Mouse (Mus musculus) spleen, adult 2 months (tissue): ENCODE results near the gene Tmem17. TPM values are rescaled to one million over a fixed set of nuclear protein-coding genes. Genes with fewer than 3 reads are reported as not detected.

ENCODE experiments used
- DNase-seq, 2 experiments: peaks; one replicate each; pipeline versions ENCODE4 v3.0.0 to v3.0.0-alpha.2; 2012 to 2021; ENCODE audit warnings: low spot score in 2 of 2, low read depth in 1 of 2
- H3K27ac ChIP-seq: fragments of 200-500 bp; 2 replicates; pipeline ENCODE4 v1.5.1; 2012; ENCODE audit warnings: low read length, inconsistent platforms; ENCODE audit not compliant: insufficient read depth
- H3K27me3 ChIP-seq: fragments of 200-500 bp; 2 replicates; pipeline ENCODE4 v1.6.1; 2012; ENCODE audit warnings: mild to moderate bottlenecking, moderate library complexity, low read length, inconsistent platforms; ENCODE audit not compliant: control insufficient read depth, insufficient read depth
- H3K36me3 ChIP-seq: fragments of 200-500 bp; 2 replicates; pipeline ENCODE4 v1.6.1; 2012; ENCODE audit warnings: mild to moderate bottlenecking, low read length, inconsistent platforms; ENCODE audit not compliant: control insufficient read depth, insufficient read depth
- H3K4me1 ChIP-seq: fragments of 200-500 bp; 2 replicates; pipeline ENCODE4 v1.6.1; 2011; ENCODE audit warnings: inconsistent platforms; ENCODE audit not compliant: control insufficient read depth, insufficient read depth, insufficient read length
- H3K4me3 ChIP-seq: fragments of 200-500 bp; 2 replicates; pipeline ENCODE4 v1.5.1; 2011; ENCODE audit warnings: mild to moderate bottlenecking, inconsistent platforms; ENCODE audit not compliant: insufficient read depth, insufficient read length; ENCODE audit errors: extremely low read depth
- CTCF ChIP-seq: fragments of 200-500 bp; IDR thresholded peaks from 2 replicates; pipeline ENCODE4 v1.5.1; 2011; ENCODE audit warnings: mild to moderate bottlenecking, inconsistent platforms; ENCODE audit not compliant: insufficient read depth, insufficient read length, insufficient replicate concordance; ENCODE audit errors: extremely low read depth
- POLR2A ChIP-seq: fragments of 200-500 bp; IDR thresholded peaks from 2 replicates; pipeline ENCODE4 v1.6.1; 2011; ENCODE audit warnings: low read depth, low read length, inconsistent platforms
- WGBS: fragments of 180-500 bp; shearing (Covaris S2); methylation state at CpG from one replicate; pipeline ENCODE4 v1.1.7; 2018; 5-methylcytosine and 5-hydroxymethylcytosine counted together
- polyA plus RNA-seq: library from polyadenylated mRNA; depleted of rRNA; stranded (reverse); fragments of >200 nt; gene quantifications from 2 replicates; pipeline ENCODE4 v1.2.3, GENCODE M21; 2012

The Tmem17 gene
- polyA plus RNA-seq, 1 experiment = 1.1 TPM

DNA sequence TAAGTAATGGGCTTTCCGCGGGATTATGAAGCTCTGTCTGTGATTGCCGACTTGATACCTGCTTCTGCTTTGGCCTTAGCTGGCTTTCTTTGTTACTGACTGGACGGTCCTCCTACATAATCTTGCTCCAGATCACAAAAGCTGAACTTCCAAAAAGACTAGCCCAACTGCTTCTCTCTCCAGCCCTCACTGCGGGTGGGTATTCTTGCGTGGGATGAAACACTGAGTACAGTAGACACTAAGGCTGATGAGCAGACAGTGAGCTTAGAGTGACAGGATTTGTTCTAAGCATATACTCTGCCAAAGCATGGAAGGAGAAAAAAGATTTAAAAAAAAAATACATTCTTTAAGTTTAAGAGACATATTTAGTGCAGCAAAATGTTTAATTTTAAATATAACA is 12.5 kb upstream of the Tmem17 start:
- DNase-seq = no peak
- Histone ChIP-seq H3K4me1 (no peaks in the 10 kb centered on the region; the same call in 1 of the 2 replicates), H3K27ac (no peak overlapping the region)

GRCm38 (mm10) chr11:22499886-22500285 is 12.0 kb upstream of the Tmem17 start:
- no peak overlapping the region for H3K27ac ChIP-seq
- no peaks in the 10 kb centered on the region for H3K27me3 ChIP-seq
- no peaks in the 10 kb centered on the region; the same call in 1 of the 2 replicates for H3K4me1 ChIP-seq
- H3K36me3 ChIP-seq = no peaks in the 10 kb centered on the region
- DNase-seq = no peak
- no peak overlapping the region for H3K4me3 ChIP-seq
- TF ChIP-seq POLR2A (no peak), CTCF (no peak)

More for the DNA sequence above, 12.5 kb upstream of the Tmem17 start:
- Histone ChIP-seq H3K36me3 (no peaks in the 10 kb centered on the region), H3K27me3 (no peaks in the 10 kb centered on the region), H3K4me3 (no peak overlapping the region)
- TF ChIP-seq POLR2A = no peak
- TF ChIP-seq CTCF = no peak
- 86% methylated on average over 6 of the region's 6 CpGs for WGBS

DNA sequence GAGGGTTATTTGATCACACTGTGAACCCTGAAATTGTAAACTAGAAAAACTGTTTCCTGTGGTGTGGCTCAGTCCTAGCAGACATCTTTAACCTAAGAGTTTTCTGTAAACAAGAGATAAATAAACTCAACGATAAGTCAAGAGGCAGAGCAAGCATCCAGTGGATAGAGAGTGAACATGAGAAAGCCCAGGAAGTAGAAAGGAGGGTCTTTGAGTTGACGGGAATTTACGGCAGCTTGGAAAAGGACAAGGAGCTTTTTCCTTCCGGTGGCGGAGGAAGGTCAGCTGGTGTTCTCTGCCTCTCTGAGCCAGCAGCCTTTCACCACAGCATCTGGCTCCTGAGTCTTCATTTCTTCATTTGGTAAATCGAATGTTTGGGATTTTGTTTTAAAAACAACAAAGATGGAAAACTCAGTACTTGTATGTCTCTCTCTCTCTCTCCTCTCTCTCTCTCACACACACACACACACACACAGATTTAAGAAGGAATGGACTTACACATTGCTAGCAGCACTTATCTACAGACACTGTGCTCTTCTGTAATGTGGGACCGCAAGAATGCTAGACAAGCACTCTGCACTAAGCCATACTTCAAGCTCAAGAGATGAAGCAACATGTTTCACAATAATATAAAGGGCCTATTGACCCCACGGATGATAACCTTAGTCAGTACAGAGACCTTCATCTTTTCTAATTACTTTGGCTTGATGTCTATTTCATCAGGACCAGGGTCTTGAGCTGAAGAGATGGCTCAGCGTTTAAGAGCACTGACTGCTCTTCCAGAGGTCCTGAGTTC is 10.9 kb upstream of the Tmem17 start:
- TF ChIP-seq POLR2A (no peak), CTCF (no peak)
- no peak for DNase-seq
- 84% methylated on average over 9 of the region's 9 CpGs for WGBS
- Histone ChIP-seq H3K4me3 (no peak overlapping the region), H3K27me3 (no peaks in the 10 kb centered on the region), H3K4me1 (no peaks in the 10 kb centered on the region; the same call in 1 of the 2 replicates), H3K36me3 (no peaks in the 10 kb centered on the region), H3K27ac (no peak overlapping the region)

GRCm38 (mm10) chr11:22513075-22513474 is 1.2 kb downstream of the Tmem17 start:
- DNase-seq = no peak
- no peaks in the 10 kb centered on the region for H3K36me3 ChIP-seq
- no peaks in the 10 kb centered on the region for H3K4me1 ChIP-seq
- no peaks in the 10 kb centered on the region for H3K27me3 ChIP-seq
- peak overlapping the region; percentile 89; the same call in 1 of the 2 replicates for H3K4me3 ChIP-seq
- H3K27ac ChIP-seq = peak overlapping the region; percentile 72; the same call in 1 of the 2 replicates
- no peak for TF ChIP-seq CTCF
- no peak for TF ChIP-seq POLR2A
- WGBS = 82% methylated on average over 11 of the region's 11 CpGs

DNA sequence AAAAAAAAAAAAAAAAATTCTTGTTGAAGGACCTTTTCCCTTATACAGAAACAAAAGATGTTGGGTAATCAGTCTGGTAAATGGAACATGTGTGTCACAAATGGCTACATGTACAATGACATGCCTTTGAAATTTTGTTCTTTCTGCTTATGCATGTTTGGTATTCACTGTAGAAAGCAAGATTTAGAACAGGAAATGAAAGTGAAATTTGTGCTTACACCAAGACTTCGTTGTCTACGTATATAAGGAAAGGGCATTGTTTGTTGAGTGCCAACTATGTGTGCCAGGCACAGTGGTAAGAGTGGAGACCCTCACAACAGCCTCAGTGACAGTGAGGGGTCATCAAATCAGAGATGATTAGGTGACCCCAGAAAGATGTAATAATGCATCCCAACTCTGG is 3.2 kb downstream of the Tmem17 start:
- no peaks in the 10 kb centered on the region for H3K36me3 ChIP-seq
- DNase-seq = peak in 1 of 2 experiments; percentile 4
- 27% methylated on average over 2 of the region's 2 CpGs for WGBS
- H3K27me3 ChIP-seq = no peaks in the 10 kb centered on the region
- no peak overlapping the region for H3K27ac ChIP-seq
- no peak for TF ChIP-seq CTCF
- no peak for TF ChIP-seq POLR2A
- H3K4me1 ChIP-seq = no peaks in the 10 kb centered on the region
- no peak overlapping the region for H3K4me3 ChIP-seq

- WGBS = 89% methylated on average over 6 of the region's 6 CpGs
Measured at GRCm38 (mm10) chr11:22518445-22518844, 6.6 kb downstream of the Tmem17 start.

GRCm38 (mm10) chr11:22520251-22520650 is 8.4 kb downstream of the Tmem17 start:
- DNase-seq = no peak
- H3K36me3 ChIP-seq = no peaks in the 10 kb centered on the region
- no peak overlapping the region for H3K27ac ChIP-seq
- H3K4me3 ChIP-seq = no peak overlapping the region
- H3K27me3 ChIP-seq = no peaks in the 10 kb centered on the region
- no peaks in the 10 kb centered on the region for H3K4me1 ChIP-seq
- 95% methylated on average over 4 of the region's 4 CpGs for WGBS
- TF ChIP-seq CTCF = no peak
- TF ChIP-seq POLR2A = no peak

More at GRCm38 (mm10) chr11:22518445-22518844, 6.6 kb downstream of the Tmem17 start:
- Histone ChIP-seq H3K4me1 (no peaks in the 10 kb centered on the region), H3K27ac (no peak overlapping the region), H3K36me3 (no peaks in the 10 kb centered on the region), H3K27me3 (no peaks in the 10 kb centered on the region), H3K4me3 (no peak overlapping the region)
- DNase-seq = no peak
- TF ChIP-seq CTCF (no peak), POLR2A (no peak)
